Mouse (Mus musculus) heart, adult 2 months (tissue): ENCODE measurements around the gene Slc19a1.

Experiments
- CTCF ChIP-seq: fragments of 200-600 bp; IDR thresholded peaks from 2 replicates; pipeline ENCODE4 v1.8.1; 2022; ENCODE audit warnings: antibody characterized with exemption, mild to moderate bottlenecking, moderate library complexity
- EP300 ChIP-seq: fragments of 200-500 bp; IDR thresholded peaks from 2 replicates; pipeline ENCODE4 v1.6.1; 2011; ENCODE audit warnings: low read depth, low read length, control low read depth; ENCODE audit not compliant: insufficient read depth
- POLR2A ChIP-seq: fragments of 200-500 bp; IDR thresholded peaks from 2 replicates; pipeline ENCODE4 v1.6.1; 2011; ENCODE audit warnings: mild to moderate bottlenecking, low read depth, low read length, control low read depth; ENCODE audit not compliant: insufficient read depth

DNA sequence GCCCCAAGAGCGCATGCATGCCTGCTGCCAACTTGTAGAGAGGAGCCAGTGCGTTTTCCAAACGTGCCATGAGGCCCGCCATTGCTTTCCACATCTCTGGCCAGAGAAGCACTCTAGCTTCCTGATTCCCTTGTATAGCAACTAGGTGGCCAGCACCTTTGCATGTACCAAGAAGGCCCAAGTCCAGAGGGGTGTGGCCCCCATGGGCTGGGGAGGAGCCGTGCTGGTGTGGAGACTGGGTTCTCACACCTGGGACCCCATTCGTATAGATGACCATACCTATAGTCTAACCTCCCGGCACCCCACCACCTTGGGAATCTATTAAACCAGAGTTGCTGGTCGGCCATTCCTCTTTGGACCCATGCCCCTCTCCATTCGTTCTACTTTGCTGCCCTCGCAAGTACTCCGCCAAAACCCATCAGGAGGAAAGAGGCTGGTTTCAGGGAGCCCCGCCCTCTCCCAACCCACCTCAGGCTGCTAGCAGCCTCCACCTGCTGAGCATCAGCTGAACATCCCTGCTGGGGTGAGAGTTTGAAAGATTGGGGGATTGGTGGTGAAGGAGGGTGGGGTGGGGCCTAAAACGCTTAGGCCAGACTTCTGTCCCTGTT, at the start of gene Slc19a1:
- TF ChIP-seq POLR2A (no peak), CTCF (no peak), EP300 (no peak)
